Comparison of ENCODE assay signal across 10 mouse cellular contexts in the genomic region with DNA sequence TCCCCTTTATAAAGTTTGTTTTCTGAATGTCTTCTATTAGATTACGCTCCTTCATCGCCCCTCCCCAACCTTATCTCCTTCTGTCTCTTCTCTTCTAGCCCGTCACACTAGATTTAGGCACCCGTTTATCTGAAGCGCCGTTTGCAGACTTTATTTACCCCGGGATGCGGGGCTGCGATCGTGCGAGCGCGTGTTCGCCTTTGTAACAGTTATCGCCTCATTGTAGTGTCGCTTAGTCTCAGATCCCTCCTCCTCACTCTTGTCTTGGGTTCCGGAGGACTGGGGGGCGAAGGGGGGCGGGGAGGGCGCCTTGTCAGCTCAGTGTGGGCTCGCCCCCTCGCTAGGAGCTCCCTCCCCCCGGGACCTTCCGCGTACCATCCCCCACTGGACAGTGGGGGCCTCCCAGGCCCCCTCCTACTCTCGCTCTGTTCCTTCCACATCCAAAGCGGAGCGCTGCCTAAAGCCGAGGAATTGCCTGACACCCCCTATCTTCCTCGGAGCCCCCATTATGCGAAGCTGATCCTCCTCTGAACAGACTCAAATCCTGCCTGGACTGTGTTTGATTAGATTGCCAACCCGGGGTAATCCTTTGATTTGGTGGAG. TPM values are rescaled to one million over a fixed set of nuclear protein-coding genes. Genes with fewer than 3 reads are reported as not detected.
DNase-seq lines count a peak whose midpoint lies in the region; ATAC-seq lines count a peak whose summit lies in the region.
"Had no signal": no experiment of that assay in that cellular context is flagged by ENCODE, and none has a peak within 500 bp of the region (broad histone marks: within the 10 kb centered on the region; RNA-seq: fewer than 3 reads in every experiment).

No protein-coding gene starts in this region.

- H3K27me3 ChIP-seq in hindbrain, embryonic 13.5 days = peaks cover 99% of the 10 kb centered on the region
- peaks cover 57% of the 10 kb centered on the region for H3K27me3 ChIP-seq in midbrain, embryonic 15.5 days (replicated peaks)

- H3K27ac ChIP-seq in hindbrain, embryonic 13.5 days = no peak overlapping the region
- peak overlapping the region; percentile 77 for H3K27ac ChIP-seq in midbrain, embryonic 15.5 days

- H3K4me2 ChIP-seq in hindbrain, embryonic 13.5 days = peak overlapping the region; percentile 44
- peak overlapping the region; percentile 51 for H3K4me2 ChIP-seq in midbrain, embryonic 15.5 days

- H3K9me3 ChIP-seq in hindbrain, embryonic 13.5 days = no peaks in the 10 kb centered on the region
- no peaks in the 10 kb centered on the region for H3K9me3 ChIP-seq in midbrain, embryonic 15.5 days

- no peak for ATAC-seq in hindbrain, embryonic 13.5 days (ENCODE audit: low FRiP score)
- ATAC-seq in midbrain, embryonic 15.5 days (replicated peaks) = peak; percentile 57; the same call in 1 of the 2 replicates
- ATAC-seq in activated CD4-positive, CD25-positive, alpha-beta regulatory T cell, adult 4 months = no peak
- ATAC-seq: lung, postnatal 0 days had no signal

- 0 out of 2 replicates have a peak overlapping the region, but pooled peaks have one; percentile 25 for H3K9ac ChIP-seq in hindbrain, embryonic 13.5 days
- H3K9ac ChIP-seq in midbrain, embryonic 15.5 days = no peak overlapping the region

- H3K4me1 ChIP-seq in hindbrain, embryonic 13.5 days (replicated peaks) = peaks cover 53% of the 10 kb centered on the region
- H3K4me1 ChIP-seq in midbrain, embryonic 15.5 days = peaks cover 53% of the 10 kb centered on the region

- H3K36me3 ChIP-seq in hindbrain, embryonic 13.5 days = no peaks in the 10 kb centered on the region
- no peaks in the 10 kb centered on the region for H3K36me3 ChIP-seq in midbrain, embryonic 15.5 days (replicated peaks)

- H3K4me3 ChIP-seq in hindbrain, embryonic 13.5 days = peak overlapping the region; percentile 22
- peak overlapping the region; percentile 17 for H3K4me3 ChIP-seq in midbrain, embryonic 15.5 days

- DNase-seq in R1 (ENCODE audit: low read depth, low spot score) = peak; percentile 49
- peak; percentile 54 for DNase-seq in embryo, embryonic 9.5 days (ENCODE audit: extremely low spot score)
- DNase-seq in layer of hippocampus, postnatal 10 days (ENCODE audit: low spot score in 2 of 2) = no peak
- no peak for DNase-seq in urinary bladder, adult 2 months (ENCODE audit: low spot score)
- DNase-seq: heart, postnatal 36 days had no signal

- WGBS in hindbrain, embryonic 13.5 days = under 1% methylated on average over 32 of the region's 32 CpGs
- WGBS in midbrain, embryonic 15.5 days = under 1% methylated on average over 32 of the region's 32 CpGs

RNA-seq across cellular contexts. Expression of gene Pax7, which starts 9.4 kb away (rescaled TPM):
- 0.84 and 1.6 TPM in 2 replicates for polyA plus RNA-seq in hindbrain, embryonic 13.5 days (2015; fragmentation: Nextera tagmentation; extraction: Ambion mirVana)
- polyA plus RNA-seq in midbrain, embryonic 15.5 days (2015; fragmentation: Nextera tagmentation; extraction: Ambion mirVana) = 3.5 and 3.8 TPM in 2 replicates
- total RNA-seq in layer of hippocampus, postnatal 10 days (2021) = under 1 TPM in 1 of 2 experiments, not detected in 1; 0.11 TPM
- not detected in 2 replicates for polyA plus RNA-seq in urinary bladder, adult 2 months (2012; rRNA removed)
- polyA plus RNA-seq in activated CD4-positive, CD25-positive, alpha-beta regulatory T cell, adult 4 months (2017; shearing (Covaris generic)) = not detected
- total RNA-seq: heart, postnatal 36 days; layer of hippocampus, adult 18-20 months had no signal
- polyA plus RNA-seq: lung, postnatal 0 days had no signal

Comparison
In these comparisons a context has a peak if more than half of its experiments do, and no peak if none do; other contexts are left out.
1. DNase-seq: peak in R1 (single experiment) and embryo, embryonic 9.5 days (single experiment); none in layer of hippocampus, postnatal 10 days (0 of 2) and urinary bladder, adult 2 months (single experiment).